Mouse (Mus musculus) midbrain, postnatal 0 days (tissue): ENCODE results near the gene Slc25a19. TPM values are rescaled to one million over a fixed set of nuclear protein-coding genes. Genes with fewer than 3 reads are reported as not detected.

ENCODE experiments used
- ATAC-seq: fragments of 200-750 bp; cut with Nextera tagmentation; 2 replicates; pipeline ENCODE4 v1.8.0; 2017; ENCODE audit warnings: moderate number of reproducible peaks, mild to moderate bottlenecking, moderate TSS enrichment, moderate library complexity; ENCODE audit not compliant: low FRiP score
- DNase-seq: peaks from one replicate; pipeline ENCODE4 v3.0.0-alpha.2; 2015; ENCODE audit warnings: low spot score
- H3K27ac ChIP-seq: fragments of 300-500 bp; sonication (generic); 2 replicates; pipeline ENCODE4 v1.5.1; 2014; ENCODE audit warnings: low read depth, mild to moderate bottlenecking, low read length, mixed read lengths
- H3K27me3 ChIP-seq: fragments of 300-500 bp; sonication (generic); 2 replicates; pipeline ENCODE4 v1.6.1; 2014; ENCODE audit warnings: low read length, control low read depth, mixed read lengths; ENCODE audit not compliant: insufficient read depth
- H3K36me3 ChIP-seq: fragments of 300-500 bp; sonication (generic); 2 replicates; pipeline ENCODE4 v1.6.1; 2014; ENCODE audit warnings: low read length, control low read depth, mixed read lengths; ENCODE audit not compliant: insufficient read depth
- H3K4me1 ChIP-seq: fragments of 300-500 bp; sonication (generic); 2 replicates; pipeline ENCODE4 v1.6.1; 2014; ENCODE audit warnings: mild to moderate bottlenecking, control low read depth, antibody characterized with exemption, low read length, mixed read lengths; ENCODE audit not compliant: insufficient read depth
- H3K4me2 ChIP-seq: fragments of 300-500 bp; sonication (generic); 2 replicates; pipeline ENCODE4 v1.6.1; 2014; ENCODE audit warnings: low read depth, mild to moderate bottlenecking, low read length, mixed read lengths; ENCODE audit not compliant: poor library complexity, severe bottlenecking
- H3K4me3 ChIP-seq: fragments of 300-500 bp; sonication (generic); 2 replicates; pipeline ENCODE4 v1.5.1; 2014; ENCODE audit warnings: low read depth, mild to moderate bottlenecking, low read length, moderate library complexity
- H3K9ac ChIP-seq: fragments of 300-500 bp; sonication (generic); replicated peaks from 2 replicates; pipeline ENCODE4 v1.6.1; 2014; ENCODE audit warnings: mild to moderate bottlenecking, low read length, moderate library complexity, mixed read lengths; ENCODE audit not compliant: poor library complexity, severe bottlenecking
- H3K9me3 ChIP-seq: fragments of 300-500 bp; sonication (generic); 2 replicates; pipeline ENCODE4 v1.6.1; 2016; ENCODE audit warnings: low read length, control low read depth
- CTCF ChIP-seq: IDR thresholded peaks from 2 replicates; pipeline ENCODE4 v1.5.1; 2016; ENCODE audit warnings: antibody characterized with exemption, mild to moderate bottlenecking
- WGBS: fragments of 180-500 bp; shearing (Covaris S2); extraction: QIAGEN DNeasy Blood & Tissue Kit; methylation state at CpG from one replicate; pipeline ENCODE4 v1.1.7; 2014; 5-methylcytosine and 5-hydroxymethylcytosine counted together
- polyA plus RNA-seq: library from polyadenylated mRNA; unstranded; fragments of >200 nt; fragmentation: Nextera tagmentation; extraction: Ambion mirVana; gene quantifications from 2 replicates; pipeline ENCODE4 v1.2.1, GENCODE M21; 2015
- total RNA-seq: library from RNA; depleted of rRNA; stranded (reverse); fragments of >200 nt; gene quantifications from 2 replicates; pipeline ENCODE4 v1.2.3, GENCODE M21; 2014

The Slc25a19 gene
- total and polyA plus RNA-seq, 2 experiments from 2014 or later, result 35.7 to 49.6 TPM

- Histone ChIP-seq H3K9ac (no peak overlapping the region), H3K4me1 (no peaks in the 10 kb centered on the region), H3K4me2 (no peak overlapping the region), H3K4me3 (no peak overlapping the region), H3K9me3 (no peaks in the 10 kb centered on the region), H3K27ac (no peak overlapping the region), H3K27me3 (no peaks in the 10 kb centered on the region), H3K36me3 (peaks cover 19% of the 10 kb centered on the region; the same call in 1 of the 2 replicates)
- WGBS, result 75% methylated on average over 10 of the region's 10 CpGs
- DNase-seq (no peak), ATAC-seq (no peak)
- no peak for TF ChIP-seq CTCF
Measured at GRCm38 (mm10) chr11:115614346-115615107, 13.6 kb downstream of the Slc25a19 start.

- Histone ChIP-seq H3K4me1 (no peaks in the 10 kb centered on the region), H3K4me3 (peak overlapping the region; percentile 71), H3K27me3 (no peaks in the 10 kb centered on the region), H3K4me2 (peak overlapping the region; percentile 89), H3K9ac (peak overlapping the region; percentile 83), H3K9me3 (no peaks in the 10 kb centered on the region), H3K27ac (no peak overlapping the region), H3K36me3 (peaks cover 21% of the 10 kb centered on the region)
- DNase-seq, result no peak
- WGBS, result 1% methylated on average over 16 of the region's 16 CpGs
- TF ChIP-seq CTCF, result no peak
- ATAC-seq, result no peak
Measured at GRCm38 (mm10) chr11:115613138-115613945, 14.8 kb downstream of the Slc25a19 start.

- no peaks in the 10 kb centered on the region for H3K9me3 ChIP-seq
- H3K27ac ChIP-seq, result peak within 1 kb of the TSS; percentile 71
- H3K4me2 ChIP-seq, result peak within 1 kb of the TSS; percentile 89
- H3K9ac ChIP-seq, result peak within 1 kb of the TSS; percentile 83
- H3K4me3 ChIP-seq, result peak within 1 kb of the TSS; percentile 71
- DNase-seq, result peak; percentile 70
- H3K4me1 ChIP-seq, result no peaks in the 10 kb centered on the region
- peaks cover 23% of the 10 kb centered on the region for H3K36me3 ChIP-seq
- peak; percentile 59 for TF ChIP-seq CTCF
- under 1% methylated on average over 51 of the region's 80 CpGs for WGBS
- no peaks in the 10 kb centered on the region for H3K27me3 ChIP-seq
- peak; percentile 83 for ATAC-seq
Measured at GRCm38 (mm10) chr11:115612410-115613137, 15.5 kb downstream of the Slc25a19 start, which contains the start of gene Mif4gd. Mif4gd (minus strand) TSS chr11:115612969.

- Histone ChIP-seq H3K27ac (peak overlapping the region; percentile 71), H3K36me3 (peaks cover 24% of the 10 kb centered on the region)
- under 1% methylated on average over 13 of the region's 13 CpGs for WGBS
Measured at GRCm38 (mm10) chr11:115612059-115612409, 16.1 kb downstream of the Slc25a19 start.

GRCm38 (mm10) chr11:115611173-115611572 is 16.9 kb downstream of the Slc25a19 start:
- DNase-seq (no peak), ATAC-seq (no peak)
- Histone ChIP-seq H3K27me3 (no peaks in the 10 kb centered on the region), H3K36me3 (peaks cover 30% of the 10 kb centered on the region), H3K9ac (0 out of 2 replicates have a peak overlapping the region, but pooled peaks have one; percentile 8), H3K27ac (no peak overlapping the region), H3K4me1 (no peaks in the 10 kb centered on the region), H3K9me3 (no peaks in the 10 kb centered on the region), H3K4me3 (no peak overlapping the region), H3K4me2 (no peak overlapping the region)
- 67% methylated on average over 6 of the region's 6 CpGs for WGBS
- TF ChIP-seq CTCF, result no peak

More at GRCm38 (mm10) chr11:115612059-115612409, 16.1 kb downstream of the Slc25a19 start:
- peak; percentile 60 for DNase-seq
- no peaks in the 10 kb centered on the region for H3K27me3 ChIP-seq
- peak; percentile 34; the same call in 1 of the 2 replicates for ATAC-seq
- H3K4me2 ChIP-seq, result peak overlapping the region; percentile 89
- peak overlapping the region; percentile 71 for H3K4me3 ChIP-seq
- peak overlapping the region; percentile 83 for H3K9ac ChIP-seq
- no peaks in the 10 kb centered on the region for H3K4me1 ChIP-seq
- peak; percentile 16; the same call in 1 of the 2 replicates for TF ChIP-seq CTCF
- H3K9me3 ChIP-seq, result no peaks in the 10 kb centered on the region
